Mouse (Mus musculus) common myeloid progenitor, adult 5-6 weeks (primary cell): Measurements from ENCODE around the gene Nt5c3b. TPM values are rescaled to one million over a fixed set of nuclear protein-coding genes. Genes with fewer than 3 reads are reported as not detected.

Source experiments
- ATAC-seq: replicated peaks from 2 replicates; pipeline ENCODE4 v1.8.0; 2016; ENCODE audit warnings: low read depth, mild to moderate bottlenecking, moderate TSS enrichment, inconsistent platforms; ENCODE audit not compliant: poor library complexity, severe bottlenecking
- total RNA-seq: library from RNA; stranded (forward); fragments of 200-1000, 187-1606 nt; gene quantifications from 2 replicates; pipeline ENCODE4 v1.2.3, GENCODE M21; 2017

Gene Nt5c3b
- total RNA-seq, result 33.1 and 47.7 TPM in 2 replicates

GRCm38 (mm10) chr11:100441797-100442196 lies at the start of gene Nt5c3b, which contains the start of gene Klhl10:
Gene Nt5c3b (minus strand): TSS chr11:100441808.
Gene Klhl10 (plus strand): TSS chr11:100441917.
- no peak for ATAC-seq

- ATAC-seq, result no peak
Measured at GRCm38 (mm10) chr11:100490951-100491350, 49.3 kb upstream of the Nt5c3b start.

GRCm38 (mm10) chr11:100485801-100486538 lies 44.4 kb upstream of the Nt5c3b start:
- peak; percentile 66; the same call in 1 of the 2 replicates for ATAC-seq

GRCm38 (mm10) chr11:100484461-100484860 lies 42.9 kb upstream of the Nt5c3b start:
- ATAC-seq, result no peak

GRCm38 (mm10) chr11:100479152-100479551 lies 37.5 kb upstream of the Nt5c3b start:
- no peak for ATAC-seq

GRCm38 (mm10) chr11:100476281-100476680 lies 34.7 kb upstream of the Nt5c3b start:
- no peak for ATAC-seq

GRCm38 (mm10) chr11:100472935-100473295 lies 31.3 kb upstream of the Nt5c3b start:
- peak; percentile 10; the same call in 1 of the 2 replicates for ATAC-seq

GRCm38 (mm10) chr11:100472197-100472934 lies 30.8 kb upstream of the Nt5c3b start, which contains the start of gene Klhl11:
Gene Klhl11 (minus strand): TSS chr11:100472741.
- ATAC-seq, result peak; percentile 96

GRCm38 (mm10) chr11:100471352-100472196 lies 30.0 kb upstream of the Nt5c3b start:
- no peak; the same call in 1 of the 2 replicates for ATAC-seq

GRCm38 (mm10) chr11:100465833-100466232 lies 24.2 kb upstream of the Nt5c3b start:
- ATAC-seq, result no peak

- ATAC-seq, result peak; percentile 50; the same call in 1 of the 2 replicates
Measured at GRCm38 (mm10) chr11:100465229-100465792, 23.7 kb upstream of the Nt5c3b start.

- ATAC-seq, result no peak
Measured at GRCm38 (mm10) chr11:100462699-100463098, 21.1 kb upstream of the Nt5c3b start.

GRCm38 (mm10) chr11:100457711-100458110 lies 16.1 kb upstream of the Nt5c3b start:
- ATAC-seq, result no peak

GRCm38 (mm10) chr11:100457247-100457646 lies 15.6 kb upstream of the Nt5c3b start:
- ATAC-seq, result no peak

GRCm38 (mm10) chr11:100442625-100443024 lies 1.0 kb upstream of the Nt5c3b start:
- ATAC-seq, result no peak

GRCm38 (mm10) chr11:100440691-100441522 lies 701 bp downstream of the Nt5c3b start:
- ATAC-seq, result peak; percentile 94

GRCm38 (mm10) chr11:100437901-100438300 lies 3.7 kb downstream of the Nt5c3b start:
- ATAC-seq, result no peak

GRCm38 (mm10) chr11:100435678-100436246 lies 5.8 kb downstream of the Nt5c3b start:
- ATAC-seq, result no peak

- ATAC-seq, result no peak
Measured at GRCm38 (mm10) chr11:100432002-100432401, 9.6 kb downstream of the Nt5c3b start.
